Mouse (Mus musculus): ENCODE results near the gene Lingo4.

Lingo4 gene

DNA sequence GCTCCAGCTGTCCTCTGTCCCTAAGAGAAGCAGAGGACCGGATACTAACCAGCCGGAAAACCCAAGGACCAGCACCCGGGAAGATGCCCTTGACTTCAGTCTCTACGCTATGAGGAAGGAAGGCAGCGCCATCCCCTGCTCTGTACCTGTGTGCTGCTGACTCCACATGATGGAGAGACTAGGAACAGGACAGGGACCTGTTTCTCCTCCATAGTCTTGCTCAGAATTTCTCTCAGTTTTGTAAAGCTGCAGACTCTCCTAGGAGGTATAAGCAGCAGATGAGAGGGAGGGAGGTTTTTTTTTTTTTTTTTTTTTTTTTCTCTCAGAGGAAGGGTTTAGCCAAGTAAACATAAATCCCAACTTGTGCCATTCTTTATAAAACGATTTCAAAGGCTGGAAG is at the start of gene Lingo4:
TSS of gene Lingo4 (plus strand) at position 301 of the 400 bp plus-strand sequence.
- DNase-seq (ENCODE audit: low spot score in 2 of 2) = no peak

DNA sequence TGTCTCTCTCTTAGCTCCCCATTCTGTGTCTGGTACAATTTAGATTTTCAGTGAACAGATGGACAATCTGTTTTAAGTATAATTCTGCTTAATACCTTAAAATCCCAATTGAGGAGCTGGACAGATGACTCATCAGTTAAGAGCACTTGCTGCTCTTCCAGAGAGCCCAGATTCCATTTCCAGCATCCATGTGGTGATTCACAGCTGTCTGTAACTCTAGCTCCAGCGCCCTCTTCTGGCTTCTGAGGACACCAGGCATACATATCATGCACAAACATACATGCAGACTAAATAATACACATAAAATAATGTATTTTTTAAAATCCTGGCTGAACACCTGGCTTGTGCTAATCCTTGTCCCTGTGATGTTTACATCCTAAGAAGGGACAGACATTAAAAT is 37.5 kb upstream of the Lingo4 start:
- no peak for DNase-seq (ENCODE audit: low spot score in 2 of 2)

DNA sequence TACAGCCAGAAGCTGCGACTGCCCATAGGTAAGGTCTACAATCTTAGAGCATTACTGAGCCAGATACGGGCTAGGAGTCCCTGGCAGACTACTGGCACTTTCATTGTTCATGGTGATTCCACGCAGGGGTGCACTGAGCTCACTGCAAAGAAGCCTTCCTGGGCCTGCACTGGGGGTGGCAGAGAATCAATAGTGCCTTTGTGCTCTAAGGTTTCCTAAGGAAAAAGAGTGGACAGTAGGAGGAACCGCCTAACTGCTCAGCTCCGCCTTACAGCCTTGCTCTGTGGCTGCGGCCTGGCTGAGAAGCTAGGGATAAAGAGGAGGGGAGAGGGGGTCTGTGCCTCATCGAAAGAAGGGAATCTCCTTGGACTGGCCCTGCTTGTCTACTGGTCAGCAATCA is 36.2 kb upstream of the Lingo4 start, which contains the start of gene C2cd4d:
TSS of gene C2cd4d (plus strand) at position 301 of the 400 bp plus-strand sequence.
- no peak for DNase-seq (ENCODE audit: low spot score in 2 of 2)

DNA sequence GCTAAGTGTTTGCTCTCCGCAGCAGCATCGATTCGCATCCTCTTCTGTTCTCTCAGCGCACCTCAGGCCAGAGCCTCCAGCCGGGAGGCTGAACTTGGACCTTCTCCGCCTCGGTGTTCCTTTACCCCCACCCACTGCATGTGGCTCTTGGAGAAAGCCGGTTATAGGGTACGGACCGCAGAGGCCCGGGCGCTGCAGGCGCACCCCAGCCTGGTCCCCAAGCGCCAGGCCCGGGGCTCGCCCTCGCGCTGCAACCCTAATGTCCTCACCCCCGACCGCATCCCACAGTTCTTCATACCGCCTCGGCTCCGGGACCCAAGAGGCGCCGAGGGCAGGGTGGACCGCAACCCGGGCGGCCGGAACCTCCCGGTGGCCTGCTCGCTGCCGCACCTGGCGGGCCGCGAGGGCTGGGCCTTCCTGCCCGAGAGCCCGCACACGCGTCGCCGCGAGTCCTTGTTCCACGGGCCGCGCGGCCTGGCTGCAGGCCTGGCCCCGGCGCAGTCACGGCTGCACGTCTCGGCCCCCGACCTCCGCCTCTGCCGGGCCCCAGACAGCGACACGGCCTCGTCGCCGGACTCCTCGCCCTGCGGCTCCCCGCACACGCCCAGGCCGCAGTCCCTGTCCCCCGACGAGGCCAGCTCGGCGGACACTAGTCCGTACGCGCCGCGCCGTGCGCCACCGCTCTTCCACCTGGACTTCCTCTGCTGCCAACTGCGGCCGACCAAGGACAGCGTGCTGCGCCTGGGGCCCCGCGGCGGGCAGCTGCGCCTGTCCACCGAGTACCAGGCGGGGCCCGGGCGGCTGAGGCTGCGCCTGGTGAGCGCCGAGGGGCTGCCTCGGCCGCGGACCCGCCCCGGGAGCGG is 34.8 kb upstream of the Lingo4 start:
- no peak for DNase-seq (ENCODE audit: low spot score in 2 of 2)

DNA sequence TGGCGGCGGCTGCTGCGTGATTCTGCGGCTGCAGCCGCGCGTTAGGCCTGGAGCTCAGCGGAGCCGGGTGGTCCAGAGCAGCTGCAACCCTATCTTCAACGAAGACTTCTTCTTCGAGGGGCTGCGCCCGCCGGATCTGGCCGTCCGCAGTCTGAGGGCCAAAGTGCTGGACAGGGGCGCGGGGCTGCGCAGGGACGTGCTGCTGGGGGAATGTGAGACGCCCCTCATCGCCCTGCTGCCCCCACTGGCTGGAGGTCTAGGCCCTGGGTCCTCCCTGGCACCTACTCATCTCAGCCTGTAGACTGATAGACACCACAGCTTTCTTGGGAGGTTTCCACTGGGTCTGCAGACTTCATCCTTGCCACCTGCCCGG is 34.2 kb upstream of the Lingo4 start:
- DNase-seq (ENCODE audit: low spot score in 2 of 2) = no peak

DNA sequence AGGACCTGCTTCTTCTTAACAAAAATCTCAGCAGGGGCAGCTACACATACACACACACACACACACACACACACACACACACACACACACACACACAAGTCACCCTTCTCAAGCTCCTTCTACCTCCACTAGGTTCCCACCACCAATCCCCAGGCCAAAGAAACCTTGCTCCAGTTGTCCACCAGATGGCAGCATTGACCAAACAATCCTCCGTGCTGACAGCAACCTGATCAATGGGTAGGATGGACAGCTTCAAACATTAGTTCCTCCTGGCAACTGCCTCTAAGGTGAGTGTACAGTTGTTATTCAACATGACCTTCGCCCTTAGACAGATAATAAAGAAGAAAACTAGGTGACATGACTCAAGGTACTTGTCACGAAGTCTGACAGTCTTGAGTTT is 31.6 kb upstream of the Lingo4 start:
- DNase-seq (ENCODE audit: low spot score in 2 of 2) = peak; percentile 33 to 90

DNA sequence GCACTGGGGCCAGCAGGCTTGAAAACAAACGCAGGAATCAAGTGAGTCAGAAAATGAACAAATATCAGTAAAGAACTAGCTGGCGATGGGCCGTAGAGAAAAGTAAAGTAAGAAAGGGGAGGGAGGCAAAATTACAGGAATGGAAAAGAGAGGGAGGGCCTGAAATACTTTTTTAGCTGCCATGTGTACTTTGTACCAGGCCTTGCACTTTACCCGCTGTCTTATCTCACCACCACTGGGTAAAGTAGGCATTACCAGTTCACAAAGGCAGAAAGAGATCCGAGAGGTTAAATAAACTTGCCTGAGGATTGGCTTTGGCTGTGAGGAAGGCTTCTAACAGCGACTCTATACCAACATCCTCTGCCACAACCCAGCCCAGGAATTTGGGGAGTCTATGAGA is 30.8 kb upstream of the Lingo4 start:
- no peak for DNase-seq (ENCODE audit: low spot score in 2 of 2)

DNA sequence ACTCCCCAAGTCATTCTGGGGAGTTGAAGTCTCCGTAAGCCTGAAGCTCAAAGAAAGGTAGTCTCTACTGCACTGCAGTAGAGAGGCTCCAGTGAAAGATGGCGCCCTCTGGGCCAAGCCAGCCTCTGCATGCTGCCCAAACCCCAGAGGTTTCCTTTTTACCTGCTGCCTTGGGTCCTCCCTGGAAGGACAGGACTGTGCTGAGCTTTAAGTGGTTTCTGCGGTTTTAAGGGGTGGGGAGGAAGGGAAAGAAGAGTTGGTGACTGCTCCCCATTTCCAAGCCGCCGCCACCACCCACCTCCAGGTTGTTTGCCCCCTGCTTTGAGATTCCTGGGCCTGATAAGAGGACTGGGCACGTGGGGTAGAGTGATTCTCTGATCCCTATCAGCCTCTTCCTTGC is 29.7 kb upstream of the Lingo4 start:
- no peak for DNase-seq (ENCODE audit: low spot score in 2 of 2)

DNA sequence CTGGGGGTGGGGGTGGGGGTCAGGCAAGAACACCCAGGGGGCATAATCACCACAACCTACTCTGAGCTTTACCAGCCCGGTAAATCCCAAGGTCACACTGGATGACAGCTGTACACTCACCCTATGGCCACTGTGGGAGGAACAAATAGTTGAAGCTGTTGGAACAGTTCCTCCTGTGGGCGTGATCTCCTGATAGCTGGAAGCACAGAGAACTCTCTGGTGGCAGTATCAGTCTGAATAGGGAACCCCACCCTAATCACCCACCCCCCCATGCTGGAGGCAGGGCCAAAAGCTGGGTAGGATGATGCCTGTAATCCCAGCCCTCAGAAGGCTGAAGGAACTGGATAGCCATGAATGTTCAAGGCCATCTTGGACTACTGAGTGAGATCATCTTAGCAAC is 28.6 kb upstream of the Lingo4 start:
- DNase-seq (ENCODE audit: low spot score in 2 of 2) = no peak

DNA sequence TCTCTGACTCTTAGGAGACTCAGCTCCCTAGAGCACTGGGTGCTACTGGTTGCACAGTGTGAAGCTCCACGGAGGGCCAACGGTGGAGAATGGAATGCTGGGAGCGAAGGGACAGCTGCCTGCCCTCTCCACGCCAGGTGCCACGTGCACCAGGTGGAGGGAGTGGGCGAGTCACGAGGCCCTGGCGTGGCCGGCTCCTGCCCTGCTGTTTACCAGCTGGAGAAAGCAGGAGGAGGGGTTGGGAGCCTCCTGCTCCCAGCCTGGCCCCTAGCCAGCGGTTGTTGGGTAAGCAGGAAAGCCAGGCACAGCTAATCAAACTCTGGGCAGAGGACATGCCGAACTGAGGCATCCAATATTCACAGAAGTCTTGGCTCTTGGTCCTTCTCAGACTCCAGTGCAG is 26.7 kb upstream of the Lingo4 start:
- no peak for DNase-seq (ENCODE audit: low spot score in 2 of 2)

DNA sequence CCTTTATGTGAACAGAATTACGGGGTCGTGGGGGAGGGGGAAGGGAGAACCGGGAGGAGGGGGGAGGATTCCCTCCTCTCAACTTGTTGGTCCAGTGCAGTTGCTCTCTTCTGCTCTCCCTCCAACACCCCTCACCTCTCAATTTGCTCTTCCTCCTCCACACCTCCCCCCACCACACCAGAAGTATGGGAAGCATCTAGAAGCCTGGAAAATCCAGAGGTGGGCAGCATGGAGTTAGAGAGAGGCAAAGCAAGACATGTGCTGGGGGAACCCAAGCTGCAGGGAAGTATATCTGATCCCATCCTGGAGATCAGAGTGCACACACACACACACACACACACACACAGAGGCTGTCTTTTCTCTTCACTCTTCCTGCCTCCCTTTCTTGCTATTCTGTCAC is 26.3 kb upstream of the Lingo4 start:
- no peak for DNase-seq (ENCODE audit: low spot score in 2 of 2)

DNA sequence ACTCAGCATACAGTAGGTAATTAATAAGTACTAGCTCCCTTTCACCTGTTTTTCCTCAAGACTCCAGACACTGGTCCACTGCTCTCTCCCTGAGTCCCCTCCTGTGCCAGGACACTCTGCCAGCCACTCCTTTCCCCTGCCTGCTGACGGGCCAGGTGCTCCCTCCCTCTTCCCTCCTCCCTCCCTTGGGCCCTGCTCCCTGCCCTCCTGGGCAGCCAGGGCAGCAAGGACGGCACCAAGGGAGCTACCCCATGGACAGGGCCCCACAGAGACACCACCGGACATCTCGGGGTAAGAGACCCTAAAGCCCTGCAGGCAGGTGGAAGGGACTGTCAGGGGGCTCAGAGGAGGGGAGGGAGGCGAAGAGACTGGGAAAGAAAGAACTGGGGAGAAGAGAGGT is 25.7 kb upstream of the Lingo4 start, which contains the start of gene Rorc:
TSS of gene Rorc (plus strand) at position 154 of the 400 bp plus-strand sequence.
- DNase-seq (ENCODE audit: low spot score in 2 of 2) = no peak

DNA sequence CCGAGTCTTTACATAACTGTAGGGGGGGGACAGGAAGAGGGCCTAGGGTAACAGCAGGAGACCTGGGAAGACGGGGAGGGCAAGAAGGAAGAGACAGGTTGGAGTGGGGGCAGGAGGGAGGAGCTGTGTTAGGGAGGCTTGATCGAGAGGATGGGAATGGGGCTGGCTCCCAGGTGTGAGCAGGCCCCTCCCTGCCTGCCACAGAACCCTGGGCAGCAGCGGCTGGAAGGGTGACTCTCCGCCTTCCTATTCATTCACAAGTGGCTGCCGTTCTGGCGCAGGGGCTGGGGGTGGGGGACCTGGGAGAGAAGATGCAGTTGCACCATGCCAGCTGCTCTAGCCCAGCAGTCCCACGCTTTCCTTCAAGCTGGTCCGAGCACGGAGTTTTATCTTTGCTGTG is 25.2 kb upstream of the Lingo4 start:
- no peak for DNase-seq (ENCODE audit: low spot score in 2 of 2)

DNA sequence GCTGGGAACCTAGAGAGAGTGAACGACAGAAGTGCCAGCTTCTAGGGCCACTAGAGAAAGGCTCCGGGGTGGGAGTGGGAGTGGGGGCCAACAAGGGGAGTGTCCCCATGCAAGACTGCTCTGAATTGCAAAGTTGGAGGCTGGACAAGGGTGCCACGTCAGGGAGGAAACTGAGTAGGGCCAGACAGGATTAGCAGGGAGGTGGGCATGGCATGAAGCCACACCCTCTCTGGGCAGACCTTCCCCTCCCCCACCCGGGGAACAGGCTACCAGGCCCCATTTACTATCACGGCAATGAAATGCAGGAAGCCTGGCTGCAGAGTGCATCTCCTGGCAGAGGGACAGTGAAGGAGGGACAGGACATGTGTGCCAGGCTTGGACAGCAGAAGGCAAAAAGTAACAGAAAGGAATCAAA is 24.7 kb upstream of the Lingo4 start:
- no peak for DNase-seq (ENCODE audit: low spot score in 2 of 2)

DNA sequence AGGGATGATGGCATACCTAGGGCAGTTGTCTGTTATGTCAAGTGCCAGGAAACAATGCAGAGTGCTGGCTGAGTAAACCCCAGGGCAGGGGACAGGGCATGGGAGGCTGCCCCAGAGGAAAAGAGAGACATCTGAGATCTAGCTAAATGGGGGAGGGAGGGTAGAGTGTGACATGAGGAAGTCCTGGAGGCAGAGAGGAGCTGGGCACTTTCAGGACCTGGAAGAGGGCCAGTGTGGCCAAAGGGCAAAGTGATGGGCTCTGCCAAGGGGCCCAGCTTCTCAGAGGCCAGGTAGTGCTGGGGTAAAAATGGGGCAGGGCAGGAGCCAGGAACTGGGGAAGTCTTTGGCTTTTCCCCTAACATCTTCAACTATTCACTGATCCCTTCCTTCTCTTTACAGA is 23.7 kb upstream of the Lingo4 start:
- no peak for DNase-seq (ENCODE audit: low spot score in 2 of 2)

DNA sequence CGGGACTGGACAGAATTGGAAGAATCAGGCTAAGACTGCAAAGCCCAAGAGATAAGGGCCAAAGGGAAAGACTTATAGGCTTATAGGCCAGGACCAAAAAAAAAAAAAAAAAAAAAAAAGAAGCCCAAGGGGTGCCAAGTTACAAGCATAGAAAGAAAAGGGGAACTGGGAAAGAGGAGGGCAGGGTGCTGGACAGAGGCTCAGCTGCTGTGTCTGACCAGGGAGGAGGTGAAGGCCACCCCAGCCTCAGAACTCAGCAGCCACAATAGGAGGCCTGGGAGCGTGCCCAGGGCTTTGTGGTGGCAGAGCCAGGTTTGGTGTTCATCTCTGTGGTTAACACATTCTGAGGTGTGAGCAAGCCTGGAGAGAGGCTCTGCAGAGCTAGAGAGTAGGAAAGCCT is 23.2 kb upstream of the Lingo4 start:
- no peak for DNase-seq (ENCODE audit: low spot score in 2 of 2)

DNA sequence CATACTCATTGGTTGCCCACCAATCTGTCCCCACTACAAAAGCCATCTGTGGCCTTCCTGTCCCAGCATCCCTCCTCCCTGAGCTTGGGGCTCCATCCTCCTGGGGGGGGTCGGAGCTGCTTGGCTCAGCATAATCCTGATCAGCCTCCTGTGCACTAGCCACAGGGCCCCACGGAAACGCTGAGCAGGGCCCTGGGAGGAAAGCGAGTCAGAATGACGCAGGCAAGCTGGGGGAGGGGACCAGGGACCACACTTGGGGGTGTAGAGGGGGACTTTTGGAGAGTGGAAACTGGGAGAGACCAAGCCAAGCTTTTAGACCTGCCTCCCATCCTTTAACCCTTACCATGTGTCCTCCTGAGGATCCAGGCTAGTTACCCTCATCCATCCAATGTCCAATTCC is 22.5 kb upstream of the Lingo4 start:
- DNase-seq (ENCODE audit: low spot score in 2 of 2) = no peak

DNA sequence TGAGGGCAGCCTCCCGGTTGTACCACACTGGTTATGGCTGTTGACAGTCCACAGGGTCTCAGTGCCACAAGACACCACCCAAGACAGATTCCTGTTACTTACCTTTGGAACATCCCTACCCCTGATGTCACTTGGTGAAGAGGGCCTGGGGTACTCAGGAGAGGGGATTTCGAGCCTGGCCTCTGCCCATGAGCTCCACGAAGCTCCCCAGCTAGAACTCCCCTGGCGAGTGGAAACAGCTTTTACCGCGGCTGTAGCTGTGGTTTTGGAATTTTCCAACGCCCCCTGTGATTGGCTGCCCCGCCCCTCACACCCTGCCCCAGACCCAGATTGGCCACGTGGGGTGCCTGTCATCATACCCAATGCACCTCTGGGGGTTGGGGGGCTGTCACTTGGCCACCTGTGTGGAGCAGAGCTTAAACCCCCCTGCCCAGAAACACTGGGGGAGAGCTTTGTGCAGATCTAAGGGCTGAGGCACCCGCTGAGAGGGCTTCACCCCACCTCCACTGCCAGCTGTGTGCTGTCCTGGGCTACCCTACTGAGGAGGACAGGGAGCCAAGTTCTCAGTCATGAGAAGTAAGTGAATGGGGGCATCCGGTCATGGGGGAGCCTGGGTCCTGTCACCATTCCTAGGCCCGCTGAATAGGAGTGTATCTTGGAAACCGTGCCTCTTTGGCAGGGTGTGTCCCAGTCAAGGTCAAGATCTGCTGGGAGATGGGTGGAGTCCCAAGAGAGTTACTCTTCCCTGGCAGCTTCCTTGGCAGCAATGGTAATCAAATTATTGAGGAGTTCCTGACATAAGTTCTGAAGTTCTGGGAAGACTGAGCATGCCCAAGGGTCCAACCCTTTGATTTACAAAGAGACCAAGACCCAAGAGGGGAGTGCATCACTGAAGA is 21.0 kb upstream of the Lingo4 start:
- DNase-seq (ENCODE audit: low spot score in 2 of 2) = no peak

DNA sequence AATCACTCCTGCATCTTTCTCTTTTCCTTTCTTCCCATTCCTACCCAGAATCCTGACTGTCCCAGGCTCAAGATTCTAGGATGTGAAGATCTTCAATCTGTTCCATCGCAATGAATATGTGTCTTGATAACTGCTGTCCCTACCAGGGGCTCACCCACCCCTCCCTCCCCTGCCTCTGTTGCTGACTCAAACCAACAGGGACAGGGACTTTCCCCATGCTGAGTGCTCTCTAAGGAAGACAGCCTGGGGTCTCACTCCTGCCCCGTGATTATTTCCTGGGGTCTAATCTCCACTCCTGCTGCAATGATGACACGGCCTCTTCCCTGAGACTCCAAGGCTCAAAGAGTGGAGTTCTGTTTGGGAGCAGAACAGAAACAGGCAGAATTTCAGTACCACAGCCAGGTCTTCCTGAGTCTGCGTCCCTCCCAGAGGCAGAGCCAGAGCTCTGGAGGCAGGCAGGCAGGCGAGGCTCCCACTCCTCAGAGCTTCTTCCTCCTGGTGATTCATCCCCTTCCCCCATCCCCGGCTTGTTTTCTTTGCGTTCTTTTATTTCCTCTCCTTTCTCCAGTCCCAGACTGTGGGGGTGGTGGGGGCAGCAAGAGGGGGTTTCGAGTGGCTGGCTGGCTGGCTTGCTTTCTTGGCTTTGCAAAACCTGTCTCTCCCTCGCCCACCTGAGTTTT is 18.3 kb upstream of the Lingo4 start:
- no peak for DNase-seq (ENCODE audit: low spot score in 2 of 2)

DNA sequence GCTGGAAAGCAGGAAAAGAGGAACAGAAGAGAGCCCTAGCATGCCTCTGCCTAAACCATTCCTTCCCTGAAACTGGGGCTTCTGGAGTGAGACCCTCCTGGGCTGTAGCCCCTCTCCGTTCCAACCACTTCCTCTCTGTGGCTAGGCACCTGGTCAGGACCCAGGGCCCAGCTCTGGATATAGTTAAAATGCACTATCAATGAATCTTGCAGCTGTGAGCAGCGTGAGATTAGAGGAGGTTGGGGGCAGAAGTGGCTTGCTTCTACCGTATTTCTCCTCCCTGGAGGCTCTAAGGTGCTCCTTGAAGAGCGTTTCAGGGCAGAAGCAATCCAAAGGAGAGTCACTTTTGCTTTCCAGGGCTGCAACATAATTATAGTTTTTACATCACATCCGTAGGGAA is 16.0 kb upstream of the Lingo4 start:
- DNase-seq (ENCODE audit: low spot score in 2 of 2) = no peak

DNA sequence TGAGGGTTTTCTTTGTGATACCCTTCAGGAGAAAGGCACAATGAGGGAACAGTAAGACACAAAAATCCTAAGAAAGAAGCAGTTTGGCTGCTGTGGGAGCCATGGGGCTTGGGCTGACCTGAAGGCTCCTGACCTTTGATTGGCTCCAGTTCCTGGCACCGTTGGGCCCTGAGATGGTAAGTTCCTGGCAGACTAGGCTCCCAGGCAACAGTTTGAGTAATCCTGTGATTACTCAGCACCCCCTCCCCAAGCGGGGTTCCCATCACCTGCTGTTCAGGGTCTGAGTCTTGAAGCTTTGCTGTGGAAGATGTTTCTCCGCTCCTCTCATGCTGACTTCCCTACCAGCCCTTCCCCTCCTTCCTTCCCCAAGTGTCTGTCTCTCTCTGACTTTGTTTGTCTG is 14.8 kb upstream of the Lingo4 start:
- no peak for DNase-seq (ENCODE audit: low spot score in 2 of 2)

DNA sequence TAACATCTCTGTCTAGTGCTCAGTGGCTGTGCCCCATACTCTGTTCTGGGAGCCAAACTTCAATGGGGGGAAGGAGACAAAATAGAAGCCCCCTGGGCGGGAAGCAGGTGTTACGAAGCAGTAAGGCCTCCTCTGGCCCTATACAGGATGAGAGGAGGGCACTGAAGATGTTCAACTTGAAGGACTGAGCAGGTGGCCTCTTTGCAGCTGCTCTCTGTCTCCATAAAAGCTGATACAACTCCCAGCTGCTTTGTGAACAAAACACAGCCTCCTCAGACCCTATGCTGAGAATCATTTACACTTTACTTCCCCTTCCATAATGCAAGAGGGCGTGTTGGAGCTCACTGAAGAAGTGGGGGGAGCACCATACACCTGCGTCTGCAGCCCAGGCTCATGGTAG is 11.6 kb upstream of the Lingo4 start:
- no peak for DNase-seq (ENCODE audit: low spot score in 2 of 2)
